Mouse (Mus musculus) small intestine, adult 2 months (tissue): ENCODE measurements around the gene Nat8f4.

Experiments
- CTCF ChIP-seq: fragments of 200-500 bp; IDR thresholded peaks from 2 replicates; pipeline ENCODE4 v1.5.1; 2012; ENCODE audit warnings: low read depth, mild to moderate bottlenecking, control low read depth, inconsistent platforms, low read length, moderate library complexity, mixed read lengths; ENCODE audit not compliant: insufficient replicate concordance, insufficient read length; ENCODE audit errors: extremely low read depth
- POLR2A ChIP-seq: fragments of 200-500 bp; IDR thresholded peaks from 2 replicates; pipeline ENCODE4 v1.6.1; 2012; ENCODE audit warnings: low read depth, mild to moderate bottlenecking, control low read depth, inconsistent platforms, low read length, moderate library complexity

DNA sequence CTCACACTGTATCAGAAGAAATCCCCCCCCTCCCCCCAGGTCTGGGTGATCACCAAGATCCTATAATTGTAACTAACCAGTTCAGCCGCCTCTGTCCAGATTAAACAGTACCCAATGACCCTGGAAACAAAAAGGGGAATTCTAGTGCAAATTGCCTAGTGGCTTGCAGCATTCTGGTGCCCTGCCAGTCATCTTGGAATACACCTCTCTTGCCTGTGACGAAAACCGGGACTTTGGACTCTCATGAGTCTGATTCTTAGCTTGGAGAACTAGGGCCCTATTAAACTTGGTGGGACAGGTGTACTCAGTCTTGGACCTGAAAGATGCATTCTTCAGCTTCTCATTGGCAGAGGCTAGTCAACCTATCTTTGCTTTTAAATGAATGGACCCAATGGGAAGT is 51.2 kb downstream of the Nat8f4 start:
- TF ChIP-seq POLR2A, result no peak
- TF ChIP-seq CTCF, result no peak
